Mouse (Mus musculus) liver (tissue): ENCODE data around the gene Mrto4.
A peak's percentile ranks its signal among the peaks of the same experiment; 100 is the strongest.
"Not testable (repeated sequence)": the region's sequence is repeated elsewhere in the genome, so short reads cannot be mapped to it uniquely, and the experiment has no call there.

Experiments
- DNase-seq: peaks from one replicate; pipeline ENCODE4 v3.0.0-alpha.2; 2020; ENCODE audit warnings: mixed read lengths

The Mrto4 gene

GRCm38 (mm10) chr4:139351931-139352711 lies at the start of gene Mrto4, which contains the start of the genes Emc1 and Ubr4:
Gene Mrto4, minus strand, starts transcription at chr4:139352576.
Gene Emc1, plus strand, starts transcription at chr4:139352587.
Gene Ubr4, plus strand, starts transcription at chr4:139352609.
- peak; percentile 88 for DNase-seq

GRCm38 (mm10) chr4:139400487-139400886 lies 48.1 kb upstream of the Mrto4 start:
- no peak for DNase-seq

- no peak for DNase-seq
Observed at GRCm38 (mm10) chr4:139395431-139395830, 43.1 kb upstream of the Mrto4 start.

GRCm38 (mm10) chr4:139389557-139389956 lies 37.2 kb upstream of the Mrto4 start:
- DNase-seq, result no peak

- DNase-seq, result no peak
Observed at GRCm38 (mm10) chr4:139386869-139387319, 34.5 kb upstream of the Mrto4 start.

GRCm38 (mm10) chr4:139385841-139386240 lies 33.5 kb upstream of the Mrto4 start:
- not testable (repeated sequence) for DNase-seq

GRCm38 (mm10) chr4:139382231-139382630 lies 29.9 kb upstream of the Mrto4 start:
- DNase-seq, result peak; percentile 67

GRCm38 (mm10) chr4:139381452-139381845 lies 29.1 kb upstream of the Mrto4 start:
- no peak for DNase-seq

- DNase-seq, result peak; percentile 73
Observed at GRCm38 (mm10) chr4:139380775-139381451, 28.5 kb upstream of the Mrto4 start.

GRCm38 (mm10) chr4:139380207-139380748 lies 27.9 kb upstream of the Mrto4 start:
- DNase-seq, result peak; percentile 100

- DNase-seq, result no peak
Observed at GRCm38 (mm10) chr4:139379719-139380118, 27.3 kb upstream of the Mrto4 start.

GRCm38 (mm10) chr4:139373531-139373930 lies 21.2 kb upstream of the Mrto4 start:
- no peak for DNase-seq

- DNase-seq, result no peak
Observed at GRCm38 (mm10) chr4:139373130-139373529, 20.8 kb upstream of the Mrto4 start.

GRCm38 (mm10) chr4:139368038-139368437 lies 15.7 kb upstream of the Mrto4 start:
- no peak for DNase-seq

- no peak for DNase-seq
Observed at GRCm38 (mm10) chr4:139367336-139367735, 15.0 kb upstream of the Mrto4 start.

GRCm38 (mm10) chr4:139360761-139361548 lies 8.6 kb upstream of the Mrto4 start:
- peak; percentile 77 for DNase-seq

- no peak for DNase-seq
Observed at GRCm38 (mm10) chr4:139357211-139357610, 4.8 kb upstream of the Mrto4 start.

- no peak for DNase-seq
Observed at GRCm38 (mm10) chr4:139352832-139353231, 456 bp upstream of the Mrto4 start.

GRCm38 (mm10) chr4:139345416-139346019 lies 6.9 kb downstream of the Mrto4 start:
- DNase-seq, result no peak

GRCm38 (mm10) chr4:139343718-139344117 lies 8.7 kb downstream of the Mrto4 start:
- peak; percentile 26 for DNase-seq

GRCm38 (mm10) chr4:139341556-139342233 lies 10.7 kb downstream of the Mrto4 start:
- no peak for DNase-seq

- DNase-seq, result no peak
Observed at GRCm38 (mm10) chr4:139340835-139341234, 11.5 kb downstream of the Mrto4 start.
